Mouse (Mus musculus): Measurements from ENCODE around the gene Timm13.

- TF ChIP-seq CTCF (IDR thresholded peaks at IDR 0.05; ENCODE audit: low read depth, low read length) (no peak), POLR2A (IDR thresholded peaks at IDR 0.05; ENCODE audit: borderline replicate concordance, low read depth, low read length) (no peak)
Measured at GRCm38 (mm10) chr10:80856267-80856666, 44.5 kb downstream of the Timm13 start.
